Mouse (Mus musculus) layer of hippocampus, adult 9-10 months (tissue): ENCODE data around the gene Mxra7.

Experiments
- DNase-seq: peaks from one replicate; pipeline ENCODE4 v3.0.0; 2022; ENCODE audit warnings: low spot score

The Mxra7 gene

DNA sequence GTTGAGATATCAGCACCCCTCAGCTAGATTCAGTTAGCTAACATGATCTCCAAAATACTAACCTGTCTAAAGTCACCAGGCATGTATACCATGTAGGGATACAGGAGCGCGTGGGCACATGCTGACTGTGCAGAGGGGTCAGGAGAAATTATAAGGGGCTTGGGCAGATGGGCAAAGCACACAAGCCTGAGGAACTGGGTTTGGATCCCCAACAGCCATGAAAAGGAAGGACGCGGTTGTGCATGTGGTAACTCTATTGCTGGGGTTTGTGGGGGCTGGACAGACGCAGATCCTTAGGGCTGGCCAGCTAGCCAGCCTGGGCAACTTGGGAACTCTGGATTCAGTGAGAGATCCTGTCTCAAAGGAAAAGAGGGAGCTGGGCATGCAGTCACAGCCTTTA, 10.3 kb downstream of the Mxra7 start:
- DNase-seq: no peak

DNA sequence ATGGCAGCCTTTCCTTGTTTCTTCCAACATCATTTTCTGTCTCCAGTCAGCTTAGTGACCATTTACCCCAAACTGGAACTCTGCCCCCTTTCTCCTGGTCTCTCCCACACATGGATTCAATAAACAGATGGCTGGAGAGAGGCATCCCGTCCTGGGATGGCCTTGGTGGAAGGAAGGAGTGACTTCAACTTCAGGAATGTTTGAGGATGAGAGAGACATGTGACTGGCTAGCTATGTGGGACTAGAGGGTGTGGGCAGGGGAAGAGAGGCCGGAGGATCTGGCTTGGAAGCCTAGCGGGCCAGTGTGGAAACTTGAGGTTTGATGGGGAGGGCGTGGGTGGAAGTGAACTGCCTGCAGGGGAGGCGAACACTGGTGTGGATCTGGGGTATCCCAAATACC, 11.1 kb downstream of the Mxra7 start:
- DNase-seq: no peak

DNA sequence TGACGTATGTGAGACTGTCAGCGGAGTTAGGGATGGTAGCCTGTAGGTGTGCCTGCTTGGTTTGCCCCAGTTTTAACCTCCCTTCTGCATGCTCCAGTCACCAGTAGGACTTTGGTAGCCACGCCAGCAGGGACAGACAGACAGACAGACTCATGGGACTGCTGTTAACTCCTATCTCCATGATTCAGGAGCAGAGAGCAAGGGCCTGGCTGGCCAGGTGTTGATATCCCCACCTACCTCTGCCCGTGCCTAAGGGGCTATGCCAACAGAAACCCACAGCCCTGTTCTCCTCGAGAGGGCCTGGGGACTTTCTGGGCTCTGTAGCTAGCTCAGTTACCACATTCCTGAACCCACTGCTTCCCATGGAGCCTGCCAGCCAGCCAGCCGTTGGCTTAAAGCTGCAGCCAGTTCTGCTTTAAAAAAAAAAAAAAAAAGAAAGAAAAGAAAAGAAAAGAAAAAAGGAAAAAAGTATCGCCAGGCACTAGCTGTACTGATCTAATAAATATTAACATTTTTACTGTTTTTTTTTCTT, 12.9 kb downstream of the Mxra7 start:
- no peak for DNase-seq

DNA sequence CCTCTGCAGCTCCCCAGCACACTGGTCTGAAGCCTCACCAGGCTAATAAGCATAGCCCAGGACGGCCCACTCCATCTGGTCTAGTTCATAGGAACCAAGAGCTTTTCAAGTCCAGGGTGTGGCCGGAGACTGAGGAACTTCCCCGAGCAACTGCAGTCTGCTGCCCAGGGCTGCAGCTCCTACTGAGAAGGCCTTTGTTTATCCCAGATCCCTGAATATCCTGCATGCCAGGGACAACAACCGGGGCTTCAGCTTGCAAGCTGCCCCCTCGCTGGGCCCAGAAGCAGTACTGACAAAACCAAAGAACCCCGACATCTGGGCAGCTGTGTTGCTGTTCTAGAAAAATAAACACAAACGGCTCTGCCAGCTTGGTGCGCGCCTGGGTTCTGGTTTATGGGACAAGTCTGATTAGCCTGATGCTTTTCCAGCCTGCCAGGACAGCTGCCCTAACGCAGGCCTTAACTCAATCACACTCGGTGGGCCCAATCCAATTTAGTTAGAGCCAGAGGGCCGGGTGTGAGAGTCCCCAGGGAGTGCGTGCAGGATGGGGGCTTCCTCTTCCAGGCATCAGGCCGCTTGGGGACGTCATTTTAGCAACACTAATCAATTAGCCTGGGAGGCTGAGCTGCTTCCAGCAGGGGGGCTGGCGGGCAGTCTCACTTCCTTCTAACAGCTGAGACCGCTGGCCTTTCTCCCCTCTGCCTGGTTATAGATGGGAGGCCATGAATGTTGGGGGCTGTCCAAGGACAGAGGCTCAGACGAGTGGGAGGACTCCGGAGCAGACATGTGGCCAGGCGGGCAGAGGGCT, 13.6 kb downstream of the Mxra7 start:
- no peak for DNase-seq

DNA sequence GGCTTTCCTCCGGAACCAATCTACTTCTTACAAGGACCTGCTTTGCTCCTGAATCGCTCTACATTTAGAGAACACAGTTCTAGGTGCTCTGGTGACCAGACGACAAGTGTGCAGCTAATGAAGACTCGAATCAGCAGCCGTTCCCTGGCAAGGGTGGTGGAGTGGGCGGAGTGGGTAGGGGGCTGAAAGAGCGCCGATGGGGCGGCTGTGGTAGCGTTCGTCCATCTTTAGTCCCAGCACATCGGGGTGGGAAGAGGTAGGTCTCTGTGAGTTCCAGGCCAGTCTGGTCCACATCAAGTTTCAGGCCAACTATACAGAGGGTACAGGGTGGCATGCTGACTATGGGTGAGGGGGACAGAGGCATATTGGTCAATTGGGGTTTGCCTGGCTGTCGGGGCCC, 14.2 kb downstream of the Mxra7 start:
- DNase-seq: no peak

DNA sequence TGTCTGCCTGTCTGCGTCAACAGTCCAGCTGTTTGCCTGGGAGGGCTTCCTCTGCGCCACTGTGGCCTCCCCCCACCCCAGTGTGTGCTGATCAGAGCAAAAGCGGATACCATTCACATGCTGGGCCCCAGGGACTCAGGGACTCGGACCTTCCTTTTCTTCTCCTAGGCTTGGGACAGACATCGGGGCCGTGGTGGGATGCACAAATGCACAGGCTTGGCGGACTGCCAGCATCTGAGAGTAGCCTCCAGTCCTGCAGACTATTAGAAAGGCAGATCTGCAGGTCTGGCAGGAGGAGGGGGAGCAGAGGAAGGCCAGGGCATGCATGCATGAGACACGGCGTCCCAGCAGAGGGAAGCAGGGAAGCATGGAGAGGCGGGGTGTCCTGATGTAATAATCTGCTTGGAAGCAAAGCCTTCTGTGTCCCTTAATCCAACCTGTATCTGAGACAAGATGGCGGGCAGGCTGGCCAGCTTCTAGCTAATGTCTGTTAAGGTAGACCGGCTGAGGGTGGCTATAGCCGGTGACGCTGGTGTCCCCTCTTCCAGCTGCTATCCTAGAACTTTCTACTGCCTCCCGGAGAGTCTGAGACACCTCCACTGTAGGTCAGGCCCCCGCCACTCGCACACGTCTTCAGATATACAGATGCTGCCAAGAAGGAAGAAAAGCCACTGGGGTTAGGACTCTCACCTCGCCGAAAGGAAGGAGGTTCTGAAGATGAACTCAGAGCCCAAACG, 14.9 kb downstream of the Mxra7 start:
- DNase-seq: no peak

DNA sequence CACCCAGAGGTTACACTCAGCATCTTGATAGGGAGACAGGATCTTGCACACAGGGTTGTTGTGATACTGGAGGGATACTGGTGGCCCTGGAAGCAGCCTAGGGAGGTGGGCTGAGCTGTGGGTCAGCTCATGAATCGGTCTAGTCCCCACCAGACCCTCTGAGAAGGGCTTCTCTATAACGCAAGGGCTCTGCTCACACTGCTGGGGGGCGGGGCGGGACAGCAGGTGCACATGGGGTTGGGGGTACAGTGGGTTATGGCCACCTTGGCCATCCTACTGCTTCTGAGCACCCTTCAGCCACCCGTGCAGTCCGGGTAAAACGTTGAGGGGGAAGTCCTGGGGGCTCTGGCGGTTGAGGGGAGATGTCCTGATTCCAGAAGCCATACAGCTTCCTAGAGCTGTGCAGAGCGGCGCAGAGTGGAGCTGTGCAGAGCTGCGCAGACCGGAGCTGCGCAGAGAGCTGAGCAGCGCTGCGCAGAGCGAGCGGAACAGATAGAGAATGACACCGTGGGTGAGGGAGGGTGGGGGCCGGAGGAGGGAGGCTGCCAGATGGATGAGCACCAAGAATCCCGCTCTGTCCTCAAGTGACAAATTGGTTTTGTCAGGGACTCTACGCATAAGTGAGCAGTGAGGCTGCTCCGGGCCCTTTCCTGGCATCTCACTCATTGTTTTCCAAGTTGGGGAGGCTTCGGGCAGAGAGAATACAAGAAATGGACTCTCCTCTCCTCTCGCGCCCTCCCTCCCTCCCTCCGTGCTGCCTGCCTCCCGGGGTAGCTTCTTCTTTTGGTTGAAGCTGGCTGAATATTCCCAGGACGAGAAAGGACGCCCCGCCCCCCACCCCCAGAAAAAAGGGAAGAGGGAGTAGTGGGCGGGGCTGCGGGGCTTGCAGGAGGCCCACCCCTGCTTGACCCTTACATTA, 16.6 kb downstream of the Mxra7 start:
- DNase-seq: peak; percentile 46

DNA sequence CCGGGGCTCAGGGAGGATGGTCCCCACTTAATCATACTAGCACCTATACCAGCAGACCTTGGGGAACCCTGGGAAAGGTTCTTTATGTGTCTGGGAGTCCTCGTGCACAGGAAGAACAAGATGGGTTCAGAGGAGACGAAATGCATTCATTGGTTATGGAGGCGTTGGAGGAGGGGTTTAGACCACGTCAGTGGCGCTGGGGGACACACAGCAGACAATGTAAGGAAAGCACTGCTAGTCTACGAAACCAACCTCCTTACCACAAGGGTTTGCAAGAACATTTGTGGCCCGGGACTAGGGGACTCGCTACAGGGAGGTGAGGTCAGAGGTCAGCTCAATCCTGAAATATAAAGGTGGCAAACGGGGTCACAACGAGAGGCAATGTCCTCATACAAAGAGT, 17.3 kb downstream of the Mxra7 start:
- DNase-seq: no peak

DNA sequence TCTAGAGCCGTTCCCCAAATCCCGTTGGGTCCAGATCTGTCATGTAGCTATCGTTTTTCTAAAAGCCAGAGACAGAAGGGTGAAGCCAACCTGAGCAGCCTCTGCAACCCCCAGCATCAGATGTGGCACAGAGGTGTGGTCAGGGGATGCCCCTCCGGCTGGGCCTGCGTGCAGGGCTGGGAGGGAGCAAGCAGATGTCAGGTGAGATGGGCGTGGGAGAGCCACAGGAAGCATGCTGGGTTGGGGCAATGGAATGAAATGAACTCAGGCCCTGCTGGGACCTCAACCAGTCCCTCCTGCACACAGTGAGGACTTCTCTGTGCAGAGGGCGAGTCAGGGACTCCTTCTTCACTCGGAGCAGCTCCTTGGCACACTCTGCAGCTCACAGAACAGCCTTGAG, 18.3 kb downstream of the Mxra7 start:
- no peak for DNase-seq

DNA sequence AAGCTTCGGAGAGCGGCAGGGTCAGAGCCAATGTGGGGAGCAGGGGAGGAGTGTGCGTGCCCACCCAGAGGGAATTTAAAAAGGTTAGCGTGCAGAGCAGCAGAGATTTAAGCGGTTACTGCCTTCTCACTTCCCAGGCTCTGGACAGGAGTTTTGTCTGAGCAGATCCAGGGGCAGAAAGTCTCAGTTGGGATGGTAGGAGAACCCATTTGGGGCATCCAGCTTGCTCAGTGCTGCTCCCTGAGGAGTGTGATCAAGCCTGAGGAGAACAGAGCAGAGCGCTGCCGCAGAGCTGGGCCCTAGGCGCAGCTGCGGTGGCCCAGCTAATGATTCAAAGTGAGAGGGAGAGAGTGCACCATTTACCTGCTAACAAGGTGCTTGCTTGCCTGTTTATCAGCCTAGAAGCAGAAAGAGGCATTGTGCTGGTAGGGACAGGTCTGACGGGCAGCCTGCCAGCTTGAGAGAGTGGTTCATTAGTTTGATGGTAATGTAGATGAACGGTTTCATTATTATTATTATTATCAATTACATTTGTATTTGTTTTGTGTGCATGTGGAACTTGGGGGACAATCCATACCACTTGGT, 18.9 kb downstream of the Mxra7 start:
- no peak for DNase-seq

DNA sequence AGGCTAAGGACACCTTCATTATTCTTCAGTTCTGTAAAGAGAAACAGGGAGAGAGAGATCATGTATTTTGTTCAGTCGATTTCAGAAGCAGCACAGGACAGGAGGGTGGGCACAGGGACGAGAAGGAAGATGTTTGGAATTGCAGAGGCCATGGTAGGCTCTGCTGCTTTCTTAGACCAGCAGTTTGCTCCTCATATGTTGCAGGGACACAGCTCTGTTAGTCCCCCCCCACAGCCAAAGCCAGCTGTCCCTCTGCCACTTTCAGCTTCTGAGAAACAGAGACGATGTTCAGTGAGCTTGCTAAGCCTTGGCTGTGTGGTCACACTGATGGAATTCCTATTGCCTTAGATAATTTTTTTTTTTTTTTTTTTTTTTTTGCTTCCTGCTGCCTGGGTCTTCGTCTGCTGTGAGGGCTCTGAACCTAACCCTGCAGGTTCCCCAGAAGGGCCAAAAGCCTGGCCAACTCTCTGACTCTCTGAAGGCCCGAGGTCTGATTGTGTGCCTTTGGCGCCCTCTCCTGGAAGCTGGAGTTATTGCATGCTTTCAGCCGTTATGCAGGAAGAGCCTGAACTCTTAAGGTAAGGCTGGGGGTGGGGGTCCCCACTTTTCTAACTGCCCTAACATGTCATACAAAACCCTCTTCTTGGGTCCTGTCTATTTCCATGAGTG, 19.8 kb downstream of the Mxra7 start:
- peak; percentile 81 for DNase-seq

DNA sequence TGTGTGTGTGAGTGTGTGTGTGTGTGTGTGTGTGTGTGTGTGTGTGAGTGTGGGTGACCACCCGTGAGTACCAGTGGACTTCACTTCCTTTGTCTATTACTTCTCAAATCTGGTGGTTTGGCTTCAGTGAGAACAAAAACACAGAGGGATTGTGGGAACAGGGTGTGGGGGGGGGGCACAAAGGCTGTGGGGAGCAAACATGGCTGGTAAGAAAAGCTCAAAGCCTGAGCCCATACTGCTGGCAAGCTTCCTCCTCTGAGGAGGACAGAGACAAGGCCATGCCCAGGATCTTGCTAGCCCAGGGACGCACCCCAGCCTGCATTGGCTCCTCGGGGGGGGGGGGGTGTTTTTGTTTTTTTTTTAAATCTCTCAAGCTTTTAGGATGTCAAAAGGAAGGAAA, 20.3 kb downstream of the Mxra7 start:
- DNase-seq: no peak

DNA sequence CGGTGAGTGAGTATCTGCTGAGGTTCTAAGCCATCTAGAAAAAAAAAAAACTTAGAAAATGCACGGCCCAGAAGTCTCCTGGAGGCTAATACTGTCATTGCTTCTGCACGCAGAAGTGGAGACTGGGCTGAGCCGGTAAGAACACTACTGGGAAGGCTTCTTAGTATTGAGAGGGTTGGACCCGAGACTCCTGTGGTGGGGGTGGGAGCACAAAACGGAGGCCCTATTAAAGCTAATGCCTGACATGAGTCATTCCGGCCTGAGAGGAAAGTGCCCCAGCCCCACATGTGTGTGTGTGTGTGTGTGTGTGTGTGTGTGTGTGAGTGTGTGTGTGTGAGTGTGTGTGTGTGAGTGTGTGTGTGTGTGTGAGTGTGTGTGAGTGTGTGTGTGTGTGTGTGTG, 20.7 kb downstream of the Mxra7 start:
- DNase-seq: no peak

DNA sequence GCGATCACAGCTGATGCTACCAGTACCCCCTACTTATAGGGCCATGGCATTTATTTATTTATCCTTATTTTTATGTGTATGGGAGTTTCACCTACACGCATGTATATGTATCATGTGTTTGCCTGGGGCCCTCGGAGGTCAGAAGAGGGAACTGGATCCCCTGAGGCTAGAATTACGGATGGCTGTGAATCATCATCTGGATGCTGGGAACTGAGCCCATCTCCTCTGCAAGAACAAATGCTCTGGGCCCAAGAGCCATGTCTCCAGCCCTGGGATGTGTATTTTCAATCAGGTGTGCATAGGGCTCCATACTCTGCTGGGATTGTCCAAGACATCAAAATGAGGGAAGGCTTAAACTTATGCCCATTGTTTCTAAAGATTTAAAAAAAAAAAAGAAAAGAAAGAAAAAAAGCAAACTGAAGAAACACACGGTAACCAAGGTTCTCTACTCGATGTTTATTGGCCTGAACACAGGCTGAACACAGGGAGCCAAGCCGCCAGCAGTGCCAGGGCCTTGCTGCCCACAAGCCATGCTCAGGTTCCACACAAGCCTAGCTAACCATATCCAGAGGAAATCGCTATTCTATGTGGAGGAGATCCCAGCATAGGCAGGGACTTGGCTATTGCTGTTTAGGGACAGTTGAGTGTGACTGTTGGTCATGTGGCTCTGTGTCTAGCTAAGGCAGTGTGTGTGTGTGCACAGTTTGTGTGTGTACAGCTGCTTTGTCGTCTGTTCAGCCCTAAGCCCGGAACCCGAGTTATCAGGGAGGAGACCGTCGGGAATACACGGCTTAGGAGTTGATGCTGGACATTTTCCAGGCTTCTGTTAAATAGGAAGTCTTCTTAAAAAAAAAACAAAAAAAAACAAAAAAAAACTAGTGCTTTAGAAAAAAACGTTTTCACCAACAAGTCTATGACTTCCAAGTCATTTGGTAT, 21.4 kb downstream of the Mxra7 start:
- no peak for DNase-seq

DNA sequence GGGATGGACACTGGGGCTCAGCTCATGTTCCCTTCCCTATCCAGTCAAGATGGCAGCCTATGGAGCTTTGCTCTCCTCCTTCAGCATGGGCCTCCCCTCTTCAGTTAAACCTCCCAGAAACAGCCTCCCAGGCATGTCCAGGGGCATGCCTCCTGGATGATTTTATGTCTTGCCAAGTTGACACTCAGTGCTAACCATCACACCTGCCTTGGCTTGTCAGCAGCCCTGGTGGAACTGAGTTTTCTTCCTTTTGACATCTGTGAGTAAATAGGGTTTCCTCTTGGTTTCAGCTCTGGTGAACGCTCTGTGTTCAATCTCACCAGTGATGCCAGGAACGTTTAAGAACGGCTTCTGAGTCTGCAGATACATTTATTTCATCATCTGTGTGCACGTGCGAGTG, 25.1 kb downstream of the Mxra7 start:
- no peak for DNase-seq

DNA sequence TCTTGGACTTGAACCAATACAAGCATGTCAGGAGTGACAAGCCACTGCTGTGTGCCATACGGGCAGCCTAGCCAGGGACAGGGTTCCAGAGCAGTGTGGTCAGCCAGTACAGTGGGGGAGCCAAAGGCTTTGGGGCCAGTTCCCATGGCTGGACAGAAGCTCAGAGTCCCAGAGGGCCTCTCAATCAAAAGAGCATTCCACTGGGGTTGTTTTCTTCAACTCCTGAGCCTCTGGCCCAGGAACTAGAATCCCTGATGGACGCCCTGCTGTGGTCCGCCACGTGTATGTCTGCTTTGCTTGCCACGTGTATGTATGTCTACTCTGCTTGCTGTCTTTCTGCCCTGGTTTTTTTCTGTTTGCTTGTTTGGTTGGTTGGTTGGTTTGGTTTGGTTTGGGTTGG, 26.7 kb downstream of the Mxra7 start:
- no peak for DNase-seq

DNA sequence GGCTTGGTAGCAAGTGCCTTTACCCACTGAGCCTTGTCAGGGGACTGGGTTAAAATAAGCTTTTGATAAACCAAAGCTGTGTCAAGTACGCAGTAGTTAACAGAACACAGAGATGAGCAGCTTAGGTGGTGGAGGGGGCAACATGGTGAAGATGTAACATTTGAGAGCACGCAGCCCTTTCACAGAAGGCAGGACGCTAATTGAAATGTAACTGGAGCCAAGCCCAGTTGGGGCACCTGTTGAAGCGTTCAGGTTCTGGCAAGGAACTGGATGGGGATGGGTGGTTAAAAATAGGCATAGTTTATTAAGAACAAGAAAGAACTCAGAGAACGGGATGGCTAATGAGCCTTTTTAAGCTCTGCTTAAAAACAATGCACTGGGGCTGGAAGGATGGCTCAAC, 28.5 kb downstream of the Mxra7 start:
- no peak for DNase-seq

DNA sequence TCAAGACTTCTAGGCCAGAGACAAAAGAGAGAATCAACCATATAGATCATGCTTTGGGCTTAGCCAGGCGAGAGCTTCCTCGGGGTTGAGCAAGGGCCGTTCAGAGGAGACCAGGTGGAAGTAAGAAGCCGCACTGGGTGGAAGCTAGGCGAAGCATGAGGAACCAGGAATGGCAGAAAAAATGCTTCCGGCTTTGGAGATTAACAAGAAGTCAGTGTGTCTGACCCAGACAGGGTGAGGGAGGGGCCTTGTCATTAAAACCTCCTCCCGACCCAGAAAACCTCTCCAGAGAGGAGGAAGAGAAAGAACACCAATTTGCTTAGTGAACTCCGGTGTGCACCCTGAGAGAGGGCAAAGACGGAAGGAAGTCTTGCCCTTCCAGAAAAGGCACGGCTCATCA, 43.6 kb downstream of the Mxra7 start:
- DNase-seq: no peak

DNA sequence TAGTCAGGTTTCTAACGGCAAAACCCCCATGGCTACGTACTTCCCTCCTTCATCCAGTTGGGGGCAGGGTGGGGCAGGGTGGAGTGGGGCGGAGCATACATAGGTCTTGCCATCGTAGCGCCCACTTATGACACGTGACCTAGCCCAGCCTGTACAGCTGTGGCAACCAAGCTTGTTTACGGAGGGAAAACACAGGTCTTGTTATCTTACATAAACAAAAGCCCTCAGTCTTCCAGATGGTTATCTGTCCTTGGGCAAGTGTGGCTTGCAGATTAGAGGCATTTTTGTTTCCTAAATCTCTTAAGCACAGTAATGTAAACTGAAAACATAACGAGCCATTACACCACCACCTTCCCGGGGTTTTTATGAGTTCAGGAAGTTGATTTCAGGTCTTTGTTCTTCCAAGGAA, 45.1 kb downstream of the Mxra7 start:
- no peak for DNase-seq

DNA sequence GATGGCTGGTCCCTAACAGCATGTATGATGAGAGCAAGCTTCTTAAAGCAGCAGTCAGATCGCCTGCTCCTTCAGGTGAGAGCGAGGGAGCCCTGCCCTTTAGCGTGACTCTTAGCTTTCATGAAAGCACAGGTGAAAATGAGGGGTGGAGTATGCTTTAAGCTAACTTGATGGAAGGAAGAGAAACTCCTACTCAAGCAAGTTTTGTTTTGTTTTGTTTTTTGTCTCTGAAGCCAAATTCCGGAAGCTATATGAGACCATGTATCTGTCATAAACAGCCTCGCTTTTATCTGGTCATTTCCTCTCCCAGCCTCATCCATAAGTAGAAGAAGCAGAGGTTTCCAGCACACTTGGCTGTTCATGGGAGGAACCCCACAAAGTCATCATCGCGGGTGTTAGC, 52.4 kb downstream of the Mxra7 start, which contains the start of gene St6galnac1:
Gene St6galnac1 (minus strand): TSS at position 101 of the 400 bp plus-strand sequence.
- no peak for DNase-seq
